Mouse (Mus musculus) embryo, embryonic 9.5 days (tissue): ENCODE data around the gene Spdl1.

ENCODE experiments used
- DNase-seq: peaks from one replicate; pipeline ENCODE4 v3.0.0-alpha.2; 2017; ENCODE audit errors: extremely low spot score

Gene Spdl1

GRCm38 (mm10) chr11:34833318-34834086, at the start of gene Spdl1:
Spdl1 (minus strand) TSS chr11:34833641.
- peak; percentile 94 for DNase-seq

GRCm38 (mm10) chr11:34881528-34881927, 48.1 kb upstream of the Spdl1 start:
- peak; percentile 32 for DNase-seq

- no peak for DNase-seq
Measured at GRCm38 (mm10) chr11:34879678-34880077, 46.2 kb upstream of the Spdl1 start.

- DNase-seq = no peak
Measured at GRCm38 (mm10) chr11:34873861-34874260, 40.4 kb upstream of the Spdl1 start.

- no peak for DNase-seq
Measured at GRCm38 (mm10) chr11:34872432-34872831, 39.0 kb upstream of the Spdl1 start.

- no peak for DNase-seq
Measured at GRCm38 (mm10) chr11:34871991-34872390, 38.5 kb upstream of the Spdl1 start.

- no peak for DNase-seq
Measured at GRCm38 (mm10) chr11:34871456-34871855, 38.0 kb upstream of the Spdl1 start.

- peak; percentile 21 for DNase-seq
Measured at GRCm38 (mm10) chr11:34868626-34869025, 35.2 kb upstream of the Spdl1 start.

GRCm38 (mm10) chr11:34865741-34866270, 32.4 kb upstream of the Spdl1 start:
- DNase-seq = no peak

GRCm38 (mm10) chr11:34865181-34865580, 31.7 kb upstream of the Spdl1 start:
- no peak for DNase-seq

- DNase-seq = no peak
Measured at GRCm38 (mm10) chr11:34856652-34857051, 23.2 kb upstream of the Spdl1 start.

- no peak for DNase-seq
Measured at GRCm38 (mm10) chr11:34846268-34846652, 12.8 kb upstream of the Spdl1 start.

GRCm38 (mm10) chr11:34845567-34846267, 12.3 kb upstream of the Spdl1 start:
- DNase-seq = no peak

GRCm38 (mm10) chr11:34843517-34843916, 10.1 kb upstream of the Spdl1 start:
- DNase-seq = peak; percentile 33

- no peak for DNase-seq
Measured at GRCm38 (mm10) chr11:34840283-34840682, 6.8 kb upstream of the Spdl1 start.

- no peak for DNase-seq
Measured at GRCm38 (mm10) chr11:34839051-34839450, 5.6 kb upstream of the Spdl1 start.

- DNase-seq = no peak
Measured at GRCm38 (mm10) chr11:34836272-34836671, 2.8 kb upstream of the Spdl1 start.

- DNase-seq = no peak
Measured at GRCm38 (mm10) chr11:34832678-34833077, 763 bp downstream of the Spdl1 start.

GRCm38 (mm10) chr11:34827803-34828202, 5.6 kb downstream of the Spdl1 start:
- DNase-seq = no peak

GRCm38 (mm10) chr11:34826940-34827339, 6.5 kb downstream of the Spdl1 start:
- DNase-seq = no peak

- DNase-seq = no peak
Measured at GRCm38 (mm10) chr11:34824791-34825190, 8.7 kb downstream of the Spdl1 start.

- DNase-seq = no peak
Measured at GRCm38 (mm10) chr11:34814767-34815166, 18.7 kb downstream of the Spdl1 start.

- no peak for DNase-seq
Measured at GRCm38 (mm10) chr11:34814319-34814718, 19.1 kb downstream of the Spdl1 start.
